Mouse (Mus musculus): ENCODE measurements at regions not wholly inside any gene's neighbourhood (a gene's known extent, or its start where the extent isn't known, plus 50 kb on each side); places are given as distances from the start of the nearest gene placed in this dataset.

GRCm38 (mm10) chr9:67165486-67165885 lies 116.3 kb upstream of the Tpm1 start:
- ATAC-seq (ENCODE audit: low TSS enrichment): no peak

- no peak for ATAC-seq (ENCODE audit: low TSS enrichment)
Observed at GRCm38 (mm10) chr9:67163746-67164145, 114.5 kb upstream of the Tpm1 start.

DNA sequence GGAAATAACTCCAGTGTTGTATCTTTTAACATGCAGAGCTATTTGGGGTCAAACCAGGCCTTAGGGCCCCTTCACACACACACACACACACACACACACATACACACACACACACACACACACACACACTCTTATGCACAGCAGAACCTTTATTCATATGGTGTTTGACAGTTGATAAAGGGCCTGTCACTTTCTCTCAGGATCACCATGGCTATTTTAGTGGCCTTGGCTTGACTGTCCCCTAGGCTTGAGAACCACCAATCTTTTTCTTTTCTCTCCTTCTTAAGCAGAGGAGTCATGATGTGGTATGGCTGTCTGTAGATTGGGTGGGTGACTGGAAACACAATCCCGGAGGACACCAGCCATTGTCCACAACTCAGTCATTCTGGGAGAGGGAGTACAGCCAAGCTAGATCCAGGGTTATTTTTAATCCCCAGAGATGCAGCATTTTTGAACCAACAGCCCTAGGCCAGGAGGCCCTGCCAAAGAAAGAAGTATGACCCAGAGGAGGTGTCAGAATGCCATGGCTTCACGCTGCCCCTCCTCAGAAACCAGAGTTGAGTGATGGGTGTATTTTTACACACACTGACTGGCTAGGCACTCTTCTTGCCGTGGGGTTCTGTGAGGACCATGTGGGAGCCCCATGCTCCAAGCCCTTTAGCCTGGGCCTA lies 111.7 kb upstream of the Tpm1 start:
- no peak for ATAC-seq (ENCODE audit: low TSS enrichment)

- ATAC-seq (ENCODE audit: low TSS enrichment): no peak
Observed at GRCm38 (mm10) chr9:67160350-67160749, 111.1 kb upstream of the Tpm1 start.

- peak; percentile 78; the same call in 1 of the 2 replicates for ATAC-seq (ENCODE audit: low TSS enrichment)
Observed at GRCm38 (mm10) chr9:67156590-67157259, 107.5 kb upstream of the Tpm1 start.

DNA sequence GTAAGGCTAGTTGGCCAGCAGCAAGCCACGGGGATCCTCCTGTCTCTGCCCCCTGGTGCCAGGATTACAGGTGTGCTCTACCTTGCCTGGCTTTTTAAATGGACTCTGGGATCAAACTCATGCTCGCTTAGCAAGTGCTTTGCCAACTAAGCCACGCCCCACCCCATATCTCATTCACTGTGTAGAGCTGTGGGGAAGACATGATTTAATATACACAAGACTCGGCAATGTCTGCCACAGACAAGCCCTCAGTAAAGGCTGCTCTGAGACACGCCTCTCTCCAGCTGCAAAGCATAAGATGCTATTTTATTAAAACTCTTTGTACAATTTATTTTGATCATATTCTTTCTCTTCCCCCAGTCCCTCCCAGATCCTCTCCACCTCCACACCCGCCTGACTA lies 104.9 kb upstream of the Tpm1 start:
- no peak for ATAC-seq (ENCODE audit: low TSS enrichment)

- ATAC-seq (ENCODE audit: low TSS enrichment): no peak
Observed at GRCm38 (mm10) chr9:67153333-67153732, 104.1 kb upstream of the Tpm1 start.

- ATAC-seq (ENCODE audit: low TSS enrichment): no peak
Observed at GRCm38 (mm10) chr9:67147656-67148055, 98.5 kb upstream of the Tpm1 start.

GRCm38 (mm10) chr9:67145392-67145791 lies 96.2 kb upstream of the Tpm1 start:
- ATAC-seq (ENCODE audit: low TSS enrichment): no peak

GRCm38 (mm10) chr9:67144511-67144910 lies 95.3 kb upstream of the Tpm1 start:
- no peak for ATAC-seq (ENCODE audit: low TSS enrichment)

DNA sequence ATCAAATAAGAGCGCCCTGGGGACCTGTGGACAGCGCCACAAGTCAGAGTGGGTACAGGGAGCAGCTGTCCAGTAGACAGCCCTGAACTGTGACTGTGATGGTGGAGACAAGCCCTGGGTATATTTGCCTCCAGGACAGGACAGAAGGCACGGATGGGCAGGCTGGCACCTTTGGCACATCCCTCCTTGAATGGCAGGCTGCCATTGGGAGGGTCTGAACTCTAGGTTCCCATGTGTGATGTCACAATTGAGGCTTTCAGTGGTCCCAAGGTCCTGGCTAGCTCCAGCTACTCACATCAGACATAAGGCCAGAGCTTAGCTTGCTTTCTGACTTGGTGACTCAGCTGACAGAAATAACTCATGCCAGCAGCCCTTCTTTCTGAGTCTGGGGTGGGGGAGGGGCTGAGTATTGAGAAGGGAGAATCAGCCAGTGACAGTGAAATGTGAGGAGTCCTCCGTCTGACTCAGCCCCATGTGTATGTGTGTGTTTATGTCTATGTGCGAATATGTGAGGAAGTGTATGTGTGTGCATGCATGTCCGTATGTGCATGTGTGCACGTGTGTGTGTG lies 91.2 kb upstream of the Tpm1 start:
- ATAC-seq (ENCODE audit: low TSS enrichment): peak; percentile 73

DNA sequence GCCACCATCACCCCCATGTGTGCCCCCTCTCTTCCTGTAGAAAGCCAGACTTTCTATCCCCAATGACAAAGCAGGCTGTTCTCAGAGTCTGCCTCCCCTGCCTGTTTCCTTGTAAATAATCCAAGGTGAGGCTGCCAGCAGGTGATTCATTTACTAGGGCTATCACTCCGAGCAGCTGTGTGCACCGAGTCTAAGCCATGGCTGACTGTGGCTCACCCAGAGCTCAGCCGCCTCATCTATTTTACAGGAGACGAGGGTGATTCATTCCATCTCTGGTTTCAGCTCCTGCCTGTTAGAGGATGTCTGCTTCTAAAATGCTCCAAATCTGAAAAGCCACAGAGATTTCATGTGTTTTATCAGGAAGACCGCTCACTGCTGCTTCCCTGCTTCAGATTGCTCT lies 88.5 kb upstream of the Tpm1 start:
- peak; percentile 87 for ATAC-seq (ENCODE audit: low TSS enrichment)

GRCm38 (mm10) chr9:67137141-67137540 lies 87.9 kb upstream of the Tpm1 start:
- ATAC-seq (ENCODE audit: low TSS enrichment): peak; percentile 44; the same call in 1 of the 2 replicates

DNA sequence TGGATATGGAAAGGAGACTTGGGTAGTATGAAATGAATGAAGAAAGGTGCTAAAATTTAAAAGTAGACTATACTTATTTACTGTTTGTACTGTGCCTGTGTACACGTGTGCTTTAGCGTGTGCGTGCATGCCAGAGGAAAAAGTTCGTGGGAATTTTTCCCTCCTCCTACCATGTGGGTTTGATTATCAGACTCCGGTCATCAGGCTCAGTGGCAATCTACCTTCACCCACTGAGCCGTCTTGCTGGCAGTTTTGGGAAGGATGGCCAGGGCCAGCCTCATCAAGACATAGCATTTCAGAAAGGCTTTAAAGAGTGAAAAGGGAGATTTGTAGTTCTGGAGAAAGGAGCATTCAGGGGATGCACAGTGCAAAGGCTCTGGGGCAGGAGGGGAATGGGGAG lies 87.0 kb upstream of the Tpm1 start:
- no peak for ATAC-seq (ENCODE audit: low TSS enrichment)

DNA sequence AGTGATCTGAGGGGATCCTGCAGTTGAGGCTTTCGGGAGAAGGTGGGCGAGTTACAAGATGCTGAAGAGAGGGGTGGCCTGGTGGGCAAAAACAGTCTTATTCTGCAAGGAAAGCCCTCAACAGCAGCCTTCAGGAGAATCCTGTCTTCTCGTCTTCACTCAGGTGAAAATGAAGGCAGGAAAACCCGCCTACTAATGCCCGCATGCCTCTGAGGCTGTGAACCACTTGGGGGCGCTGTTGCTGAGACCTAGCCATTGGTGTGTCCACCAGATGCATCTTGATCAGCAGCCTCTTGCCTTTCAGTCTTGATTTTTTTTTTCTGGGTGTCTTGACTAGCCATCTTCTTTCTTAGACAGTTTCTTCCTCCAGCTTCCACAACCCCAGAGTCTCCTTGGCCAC lies 85.2 kb upstream of the Tpm1 start:
- ATAC-seq (ENCODE audit: low TSS enrichment): no peak

- ATAC-seq (ENCODE audit: low TSS enrichment): no peak
Observed at GRCm38 (mm10) chr9:67132370-67132769, 83.2 kb upstream of the Tpm1 start.

DNA sequence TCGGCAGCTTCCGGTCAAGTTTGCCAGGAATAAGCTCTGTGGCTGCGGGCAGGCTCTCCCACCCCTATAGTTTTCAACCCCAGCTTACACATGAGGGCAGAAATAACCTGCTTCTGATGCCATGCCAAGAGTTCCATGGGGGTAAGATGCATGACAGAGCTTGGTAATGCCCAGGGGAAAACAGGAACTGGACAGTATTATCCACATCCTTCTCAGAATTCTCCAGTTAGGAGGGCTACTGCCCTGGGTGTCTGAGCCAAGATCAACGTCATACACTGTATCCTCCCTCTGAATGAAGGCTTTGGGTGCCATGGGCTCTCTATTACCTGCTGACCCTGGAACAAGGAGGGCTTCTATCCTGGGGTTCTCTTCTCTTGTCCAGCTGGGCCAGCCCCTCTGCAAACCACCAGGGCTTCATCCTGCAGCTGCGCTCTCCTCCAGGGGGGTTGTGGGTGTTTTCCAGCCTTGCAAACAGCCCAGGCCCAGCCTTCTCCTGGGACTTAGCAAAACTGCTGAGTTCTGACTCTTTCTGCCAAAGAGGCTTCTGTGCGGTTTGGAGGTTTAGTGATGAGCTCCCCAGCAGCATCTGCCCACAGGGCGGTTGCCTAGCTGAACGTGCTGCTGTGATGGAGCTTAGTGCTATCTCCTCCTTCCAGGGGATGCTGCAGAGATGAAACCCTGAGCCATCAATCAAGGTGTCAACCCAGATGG lies 81.7 kb upstream of the Tpm1 start:
- peak; percentile 59; the same call in 1 of the 2 replicates for ATAC-seq (ENCODE audit: low TSS enrichment)

DNA sequence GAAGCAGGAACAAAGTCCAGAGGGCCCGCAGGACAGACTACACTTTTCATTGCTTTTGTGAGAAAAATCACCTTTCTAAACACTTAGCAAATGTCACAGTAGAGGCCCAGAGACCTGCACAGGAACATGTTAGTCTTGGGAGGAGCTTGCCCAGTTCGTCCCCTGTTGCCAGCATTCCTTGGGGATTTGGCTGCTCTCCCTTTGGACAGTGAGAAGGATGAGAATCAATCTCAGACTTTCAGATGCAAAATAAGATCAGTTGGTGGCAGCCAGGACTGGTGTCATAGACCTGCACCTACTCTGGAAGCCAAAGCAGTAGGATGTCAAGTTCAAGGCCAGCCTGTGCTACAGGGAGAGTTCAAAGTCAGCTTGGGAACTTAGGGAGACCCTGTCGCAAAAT lies 80.7 kb upstream of the Tpm1 start:
- no peak for ATAC-seq (ENCODE audit: low TSS enrichment)

GRCm38 (mm10) chr9:67129095-67129494 lies 79.9 kb upstream of the Tpm1 start:
- no peak for ATAC-seq (ENCODE audit: low TSS enrichment)

GRCm38 (mm10) chr9:67121691-67122090 lies 72.5 kb upstream of the Tpm1 start:
- no peak for ATAC-seq (ENCODE audit: low TSS enrichment)

- ATAC-seq (ENCODE audit: low TSS enrichment): no peak
Observed at GRCm38 (mm10) chr9:67118880-67119644, 69.9 kb upstream of the Tpm1 start.

DNA sequence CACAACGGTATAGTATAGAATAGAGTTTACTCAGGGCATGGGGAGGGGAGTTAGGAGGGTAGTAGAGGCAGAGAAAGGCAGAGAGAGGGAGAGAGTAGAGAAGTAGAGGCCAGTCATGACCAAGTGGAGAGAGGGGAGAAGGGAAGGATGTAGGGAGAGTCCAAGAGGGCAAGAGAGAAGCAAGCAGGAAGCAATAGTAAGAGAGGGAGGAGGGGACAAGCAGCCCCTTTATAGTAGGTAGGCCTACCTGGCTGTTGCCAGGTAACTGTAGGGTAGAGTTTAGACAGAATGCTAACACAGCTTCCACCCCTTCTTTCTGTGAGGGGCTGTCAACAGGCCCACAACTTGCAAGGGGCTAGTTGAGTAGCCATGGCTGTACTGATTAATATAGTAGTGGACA lies 69.2 kb upstream of the Tpm1 start:
- no peak for ATAC-seq (ENCODE audit: low TSS enrichment)
